Mouse (Mus musculus) ES-Bruce4 (cell line): ENCODE measurements around the gene Acsl5.

Experiments
- CTCF ChIP-seq: IDR thresholded peaks from one replicate; pipeline ENCODE4 v1.8.1; 2011; ENCODE audit warnings: low read depth, low read length
- POLR2A ChIP-seq: IDR thresholded peaks from one replicate; pipeline ENCODE4 v1.8.1; 2011; ENCODE audit warnings: low read length; ENCODE audit not compliant: insufficient read depth

DNA sequence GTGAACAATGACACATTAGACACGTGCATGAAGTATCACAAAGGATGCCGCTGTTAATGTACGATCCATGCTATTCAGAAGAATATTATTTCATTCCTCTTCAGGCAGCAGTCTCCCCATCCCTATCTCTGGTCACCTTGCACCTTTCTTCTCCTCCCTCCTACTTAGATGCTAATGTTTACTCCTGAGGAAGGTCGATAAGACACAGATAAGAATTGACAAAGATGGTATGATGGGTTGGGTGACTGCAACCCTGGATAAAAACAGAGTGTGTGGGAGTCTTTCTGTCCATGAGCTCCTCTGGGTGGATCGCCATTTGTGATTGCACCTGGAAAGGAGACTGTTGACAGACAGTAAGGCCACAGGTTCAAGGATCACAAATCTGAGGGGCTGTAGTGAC lies 6.8 kb downstream of the Acsl5 start:
- TF ChIP-seq POLR2A: no peak
- TF ChIP-seq CTCF: no peak
